ENCODE assay signal across 8 mouse cellular contexts in the genomic region with DNA sequence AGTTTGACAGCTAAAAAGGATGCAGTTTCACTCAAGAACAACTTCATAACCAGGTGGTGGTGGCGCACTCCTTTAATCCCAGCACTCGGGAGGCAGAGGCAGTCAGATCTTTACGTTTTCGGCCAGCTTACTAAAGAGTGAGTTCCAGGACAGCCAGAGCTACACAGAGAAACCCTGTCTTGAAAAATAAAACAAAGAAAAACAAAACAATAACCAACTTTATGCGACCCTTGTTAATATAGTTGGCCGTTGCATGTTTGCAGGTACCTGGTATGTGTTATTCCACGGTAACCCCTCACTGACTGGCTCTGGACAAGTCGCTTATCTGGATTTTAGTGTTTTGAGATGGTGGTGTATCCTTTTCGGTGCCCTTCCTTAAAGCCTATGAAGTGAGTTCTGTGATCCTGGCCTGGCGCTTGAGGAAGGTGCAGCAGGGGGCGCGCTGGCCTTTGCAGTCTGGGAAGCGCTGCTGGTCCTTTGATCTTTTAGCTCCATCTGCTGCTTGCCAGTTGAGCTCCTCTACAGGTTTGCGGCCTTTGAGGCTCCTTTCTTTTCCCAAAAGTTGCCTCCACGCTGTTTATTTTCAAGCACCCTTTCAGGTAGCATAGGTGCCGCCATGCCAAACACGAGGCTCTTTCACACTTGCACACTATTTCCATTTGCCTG. TPM values are rescaled to one million over a fixed set of nuclear protein-coding genes. Genes with fewer than 3 reads are reported as not detected.
DNase-seq lines count a peak whose midpoint lies in the region; ATAC-seq lines count a peak whose summit lies in the region.

Gene Coq2, minus strand, starts transcription at position 430 of the 666 bp plus-strand sequence.

- WGBS in embryonic facial prominence, embryonic 14.5 days = 11% methylated on average over 17 of the region's 17 CpGs
- WGBS in limb, embryonic 15.5 days = 7% methylated on average over 17 of the region's 17 CpGs

- no peaks in the 10 kb centered on the region for H3K27me3 ChIP-seq in embryonic facial prominence, embryonic 14.5 days (replicated peaks; ENCODE audit: control insufficient read depth, insufficient read depth, low read length)
- H3K27me3 ChIP-seq in limb, embryonic 15.5 days = no peaks in the 10 kb centered on the region

- no peaks in the 10 kb centered on the region for H3K9me3 ChIP-seq in embryonic facial prominence, embryonic 14.5 days (ENCODE audit: control insufficient read depth, low read length)
- no peaks in the 10 kb centered on the region for H3K9me3 ChIP-seq in limb, embryonic 15.5 days

- H3K27ac ChIP-seq in embryonic facial prominence, embryonic 14.5 days (replicated peaks; ENCODE audit: low read depth, low read length) = peak within 1 kb of the TSS; percentile 69
- H3K27ac ChIP-seq in limb, embryonic 15.5 days = peak within 1 kb of the TSS; percentile 69

- peaks cover 11% of the 10 kb centered on the region for H3K4me1 ChIP-seq in embryonic facial prominence, embryonic 14.5 days (ENCODE audit: control insufficient read depth, insufficient read depth, low read length)
- peaks cover 10% of the 10 kb centered on the region; the same call in 1 of the 2 replicates for H3K4me1 ChIP-seq in limb, embryonic 15.5 days

- H3K9ac ChIP-seq in embryonic facial prominence, embryonic 14.5 days (ENCODE audit: low read depth, low read length) = peak within 1 kb of the TSS; percentile 91
- peak within 1 kb of the TSS; percentile 85 for H3K9ac ChIP-seq in limb, embryonic 15.5 days

- H3K4me3 ChIP-seq in embryonic facial prominence, embryonic 14.5 days (ENCODE audit: low read depth, low read length) = peak within 1 kb of the TSS; percentile 66
- H3K4me3 ChIP-seq in limb, embryonic 15.5 days = peak within 1 kb of the TSS; percentile 75

- peak within 1 kb of the TSS; percentile 69 for H3K4me2 ChIP-seq in embryonic facial prominence, embryonic 14.5 days (ENCODE audit: low read depth, low read length)
- peak within 1 kb of the TSS; percentile 68 for H3K4me2 ChIP-seq in limb, embryonic 15.5 days

- DNase-seq in 416B (ENCODE audit: low read depth) = peak; percentile 92
- peak; percentile 34 to 60 for DNase-seq in adrenal gland, postnatal 4 days (ENCODE audit: low spot score in 2 of 2)
- peak; percentile 93 for DNase-seq in embryonic facial prominence, embryonic 14.5 days (ENCODE audit: low spot score)
- DNase-seq in heart, adult 8-10 months (ENCODE audit: low spot score) = peak; percentile 75
- peak; percentile 93 for DNase-seq in kidney, adult 9 months
- DNase-seq in monocyte, adult 2 months (ENCODE audit: low read depth in 1 of 2, low spot score in 2 of 2) = peak; percentile 52 to 57
- DNase-seq in spleen, postnatal 36 days (ENCODE audit: low spot score in 2 of 2) = peak; percentile 82 to 86

- 0 out of 2 replicates have a peak, but pooled peaks cover 5% of the 10 kb centered on the region for H3K36me3 ChIP-seq in embryonic facial prominence, embryonic 14.5 days (ENCODE audit: control insufficient read depth, insufficient read depth, low read length)
- peaks cover 10% of the 10 kb centered on the region for H3K36me3 ChIP-seq in limb, embryonic 15.5 days

- peak; percentile 42; the same call in 1 of the 2 replicates for ATAC-seq in embryonic facial prominence, embryonic 14.5 days (ENCODE audit: low read depth)
- no peak for ATAC-seq in limb, embryonic 15.5 days (ENCODE audit: insufficient number of reproducible peaks, low FRiP score, low TSS enrichment, low read depth)

RNA-seq across cellular contexts. Expression of gene Coq2, which starts in this region (rescaled TPM):
- 10 to 100 TPM; 56.4 to 57.1 TPM for total RNA-seq in adrenal gland, postnatal 4 days (2021)
- polyA plus RNA-seq in embryonic facial prominence, embryonic 14.5 days (2014; fragmentation: Nextera tagmentation; extraction: Ambion mirVana) = 59.7 and 61.8 TPM in 2 replicates
- total RNA-seq in heart, adult 8-10 months (2022) = 100 to 1,000 TPM; 110 to 120 (median 111) TPM
- 40.7 and 48.0 TPM in 2 replicates for polyA plus RNA-seq in limb, embryonic 15.5 days (2015; fragmentation: Nextera tagmentation; extraction: Ambion mirVana)
